Mouse (Mus musculus) embryonic facial prominence, embryonic 10.5 days (tissue): ENCODE data around the gene Vmn2r66. TPM values are rescaled to one million over a fixed set of nuclear protein-coding genes. Genes with fewer than 3 reads are reported as not detected.

Experiments used
- DNase-seq: peaks from one replicate; pipeline ENCODE4 v3.0.0-alpha.2; 2017; ENCODE audit warnings: low spot score
- H3K27ac ChIP-seq: fragments of 300-500 bp; sonication (generic); replicated peaks from 2 replicates; pipeline ENCODE4 v1.5.1; 2016; ENCODE audit warnings: mild to moderate bottlenecking
- H3K27me3 ChIP-seq: fragments of 300-500 bp; sonication (generic); replicated peaks from 2 replicates; pipeline ENCODE4 v1.6.1; 2016; ENCODE audit warnings: low read depth, mild to moderate bottlenecking; ENCODE audit not compliant: poor library complexity, severe bottlenecking
- H3K36me3 ChIP-seq: fragments of 300-500 bp; sonication (generic); replicated peaks from 2 replicates; pipeline ENCODE4 v1.6.1; 2016; ENCODE audit warnings: mild to moderate bottlenecking, moderate library complexity
- H3K4me1 ChIP-seq: fragments of 300-500 bp; sonication (generic); 2 replicates; pipeline ENCODE4 v1.6.1; 2016
- H3K4me3 ChIP-seq: fragments of 300-500 bp; sonication (generic); 2 replicates; pipeline ENCODE4 v1.5.1; 2016; ENCODE audit warnings: mild to moderate bottlenecking, moderate library complexity
- H3K9me3 ChIP-seq: fragments of 300-500 bp; sonication (generic); 2 replicates; pipeline ENCODE4 v1.6.1; 2016; ENCODE audit warnings: mild to moderate bottlenecking
- WGBS: fragments of 180-500 bp; shearing (Covaris S2); methylation state at CpG from one replicate; pipeline ENCODE4 v1.1.7; 2016; 5-methylcytosine and 5-hydroxymethylcytosine counted together
- polyA plus RNA-seq: library from polyadenylated mRNA; unstranded; fragments of >200 nt; fragmentation: Nextera tagmentation; extraction: Ambion mirVana; gene quantifications from 2 replicates; pipeline ENCODE4 v1.2.1, GENCODE M21; 2016

Vmn2r66 gene
- polyA plus RNA-seq: not detected in 2 replicates

DNA sequence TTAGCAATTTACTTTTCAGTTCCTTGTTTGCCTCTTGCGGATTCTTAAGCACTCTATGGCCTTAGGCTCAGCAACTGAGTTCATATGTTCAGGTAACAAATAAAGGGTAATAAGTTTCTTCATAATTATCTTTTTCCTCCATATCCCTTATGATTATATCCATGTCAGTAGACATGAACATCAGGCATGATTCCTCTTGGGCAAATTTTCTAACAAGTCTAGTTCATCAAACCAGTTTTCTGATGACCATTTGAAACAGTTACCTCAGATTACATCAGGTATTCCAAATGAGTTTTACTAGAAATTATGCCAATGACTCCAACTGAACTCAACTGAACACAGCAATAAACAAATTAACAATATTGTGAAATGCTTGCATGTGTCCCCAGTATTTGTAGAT is at the start of gene Vmn2r66:
Gene Vmn2r66 (minus strand): TSS at position 101 of the 400 bp plus-strand sequence.
- Histone ChIP-seq H3K4me1 (no peaks in the 10 kb centered on the region), H3K27ac (no peak within 1 kb of the TSS), H3K4me3 (no peak within 1 kb of the TSS), H3K36me3 (no peaks in the 10 kb centered on the region), H3K9me3 (no peaks in the 10 kb centered on the region), H3K27me3 (no peaks in the 10 kb centered on the region)
- 90% methylated on average over 1 of the region's 1 CpGs for WGBS
- DNase-seq: no peak

DNA sequence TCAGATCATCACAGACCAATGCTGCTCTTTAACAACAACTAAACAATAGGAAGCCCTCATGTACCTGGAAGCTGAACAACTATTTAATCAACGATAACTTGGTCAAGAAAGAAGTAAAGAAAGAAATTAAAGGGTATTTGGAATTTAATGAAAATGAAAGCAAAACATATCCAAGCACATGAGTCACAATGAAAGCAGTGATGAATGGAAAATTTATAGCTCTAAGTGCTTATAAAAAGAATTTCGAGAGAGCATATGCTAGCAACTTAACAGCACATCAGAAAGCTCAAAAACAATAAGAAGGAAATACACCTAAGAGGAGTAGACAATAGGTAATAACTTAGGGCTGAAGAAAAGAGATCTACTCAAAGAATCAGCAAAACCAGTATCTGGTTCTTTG is 15.4 kb downstream of the Vmn2r66 start:
- 0 out of 2 replicates have a peak, but pooled peaks cover 5% of the 10 kb centered on the region for H3K9me3 ChIP-seq
- no peaks in the 10 kb centered on the region for H3K4me1 ChIP-seq
- DNase-seq: no peak
- no peak overlapping the region for H3K27ac ChIP-seq
- H3K36me3 ChIP-seq: no peaks in the 10 kb centered on the region
- 77% methylated on average over 2 of the region's 2 CpGs for WGBS
- no peaks in the 10 kb centered on the region for H3K27me3 ChIP-seq
- H3K4me3 ChIP-seq: no peak overlapping the region

GRCm38 (mm10) chr7:84964015-84964414 is 48.1 kb downstream of the Vmn2r66 start, which contains the start of gene Vmn2r65:
Vmn2r65 (minus strand) TSS chr7:84964115.
- WGBS: 54% methylated on average over 1 of the region's 1 CpGs
- DNase-seq: no peak
- H3K36me3 ChIP-seq: no peaks in the 10 kb centered on the region
- no peaks in the 10 kb centered on the region for H3K27me3 ChIP-seq
- H3K9me3 ChIP-seq: no peaks in the 10 kb centered on the region
- H3K4me1 ChIP-seq: no peaks in the 10 kb centered on the region
- no peak within 1 kb of the TSS for H3K27ac ChIP-seq
- H3K4me3 ChIP-seq: no peak within 1 kb of the TSS

Other genes with a start within 250 kb of the Vmn2r66 start
- gene Olfr291, start 158.7 kb downstream of the Vmn2r66 start, polyA plus RNA-seq: not detected in 2 replicates
- gene Vmn2r65, start 48.2 kb downstream of the Vmn2r66 start, polyA plus RNA-seq: not detected in 2 replicates
- gene Vmn2r67, start 143.7 kb upstream of the Vmn2r66 start, polyA plus RNA-seq: not detected in 2 replicates
- not detected in 2 replicates for gene Vmn2r68, start 225.5 kb upstream of the Vmn2r66 start, polyA plus RNA-seq